Mouse (Mus musculus): ENCODE results near the gene Kank1.

DNA sequence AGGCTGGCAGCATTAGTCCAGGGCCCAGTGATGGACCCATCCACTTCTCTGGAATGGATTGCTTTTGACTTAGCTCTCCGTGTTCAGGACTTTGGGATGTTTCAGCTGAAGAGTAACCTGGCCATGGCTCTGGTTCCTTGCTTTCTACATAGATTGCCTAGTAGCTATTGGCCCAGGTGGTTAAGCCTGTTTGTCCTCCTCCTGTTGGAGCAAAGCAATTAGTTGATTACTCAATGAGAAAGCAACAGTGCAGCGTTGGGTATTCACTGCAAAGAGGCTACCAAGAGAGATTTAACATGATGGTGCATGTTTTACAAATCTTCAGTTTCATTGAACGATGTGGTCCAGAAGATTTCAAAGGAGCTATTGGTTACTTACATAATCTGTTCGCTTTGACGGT, 186.6 kb downstream of the Kank1 start:
- TF ChIP-seq CTCF (conservative IDR thresholded peaks at IDR 0.05; ENCODE audit: low read length) (no peak), NANOG (IDR thresholded peaks at IDR 0.05; ENCODE audit: borderline replicate concordance, low read length) (no peak), POU5F1 (IDR thresholded peaks at IDR 0.05; ENCODE audit: borderline replicate concordance, low read length) (no peak)
